Comparison of ENCODE assay signal across 8 mouse cellular contexts in the genomic region with DNA sequence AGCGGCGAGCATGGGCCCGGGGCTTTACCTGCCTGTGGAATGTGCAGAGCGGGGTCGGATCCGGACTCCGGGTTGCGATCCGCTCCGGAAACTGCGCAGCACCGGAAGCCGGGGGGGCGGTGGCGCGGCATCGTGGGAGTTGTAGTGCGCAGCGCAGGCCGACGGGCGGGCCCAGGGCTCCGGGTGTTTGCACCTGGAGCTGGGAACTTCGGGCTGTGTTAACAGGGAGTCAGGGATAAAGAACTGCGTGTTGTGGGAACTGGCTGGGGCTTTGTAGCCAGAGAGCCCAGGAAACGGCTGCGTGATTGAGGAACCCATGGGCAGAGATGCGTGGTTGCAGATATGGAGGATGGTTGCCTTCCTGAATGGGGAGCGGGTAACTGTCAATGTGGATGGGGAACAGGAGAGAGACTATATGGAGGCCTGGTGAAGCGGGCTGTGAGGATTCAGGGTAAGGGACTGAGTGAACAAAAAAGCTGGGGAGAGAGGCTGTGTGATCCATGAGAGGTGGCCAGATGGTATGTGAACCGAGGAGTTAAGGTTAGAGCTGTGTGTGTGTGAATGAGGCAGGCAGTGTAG. TPM values are rescaled to one million over a fixed set of nuclear protein-coding genes. Genes with fewer than 3 reads are reported as not detected.
DNase-seq lines count a peak whose midpoint lies in the region; ATAC-seq and TF ChIP-seq lines count a peak whose summit lies in the region.

Prdm15 (minus strand) TSS at position 110 of the 579 bp plus-strand sequence.

- peak within 1 kb of the TSS; percentile 100 for H3K27ac ChIP-seq in heart, embryonic 13.5 days (replicated peaks)
- peak within 1 kb of the TSS; percentile 98 for H3K27ac ChIP-seq in kidney, postnatal 0 days
- H3K27ac ChIP-seq in liver, adult 2 months (replicated peaks; ENCODE audit: insufficient read depth, low read depth, low read length) = peak within 1 kb of the TSS; percentile 82
- H3K27ac ChIP-seq in stomach, embryonic 14.5 days (ENCODE audit: low read length) = peak within 1 kb of the TSS; percentile 98

- ATAC-seq in heart, embryonic 13.5 days (ENCODE audit: extremely low read depth, insufficient number of reproducible peaks, low FRiP score, low TSS enrichment) = peak; percentile 62; the same call in 1 of the 2 replicates
- ATAC-seq in kidney, postnatal 0 days (replicated peaks; ENCODE audit: low FRiP score, low read depth) = peak; percentile 85
- peak; percentile 62 for ATAC-seq in monocyte, adult 5-6 weeks (replicated peaks; ENCODE audit: insufficient number of reproducible peaks, low FRiP score, low TSS enrichment, poor library complexity, severe bottlenecking)
- ATAC-seq in stomach, embryonic 14.5 days (ENCODE audit: insufficient number of reproducible peaks, insufficient read depth, low FRiP score, low read depth) = peak; percentile 85

- peaks cover 48% of the 10 kb centered on the region for H3K4me1 ChIP-seq in erythroblast, embryonic 14.5 days (ENCODE audit: control insufficient read depth)
- H3K4me1 ChIP-seq in heart, embryonic 13.5 days = peaks cover 36% of the 10 kb centered on the region
- H3K4me1 ChIP-seq in kidney, postnatal 0 days (replicated peaks; ENCODE audit: insufficient read depth, low read length) = peaks cover 11% of the 10 kb centered on the region; the same call in 1 of the 2 replicates
- peaks cover 9% of the 10 kb centered on the region for H3K4me1 ChIP-seq in liver, adult 2 months (ENCODE audit: control insufficient read depth, insufficient read depth, low read length)
- H3K4me1 ChIP-seq in stomach, embryonic 14.5 days (ENCODE audit: control insufficient read depth, insufficient read depth, low read length) = peaks cover 10% of the 10 kb centered on the region; the same call in 1 of the 2 replicates

- peak; percentile 91 for DNase-seq in CD4-positive, CD25-positive, alpha-beta regulatory T cell, adult 2 months (ENCODE audit: low read depth, low spot score)
- DNase-seq in brain, embryonic 18.5 days (ENCODE audit: low read depth, low spot score) = peak; percentile 63
- peak; percentile 90 for DNase-seq in kidney, postnatal 0 days (ENCODE audit: low spot score)
- DNase-seq in liver, adult 2 months (ENCODE audit: extremely low read depth, low read depth, low spot score) = peak; percentile 71

- H3K9ac ChIP-seq in heart, embryonic 13.5 days = peak within 1 kb of the TSS; percentile 100
- H3K9ac ChIP-seq in kidney, postnatal 0 days (ENCODE audit: low read depth, low read length) = peak within 1 kb of the TSS; percentile 96
- H3K9ac ChIP-seq in liver, adult 2 months (ENCODE audit: low read depth, low read length) = peak within 1 kb of the TSS; percentile 91
- peak within 1 kb of the TSS; percentile 94 for H3K9ac ChIP-seq in stomach, embryonic 14.5 days (replicated peaks; ENCODE audit: low read depth, low read length)

- under 1% methylated on average over 31 of the region's 31 CpGs for WGBS in heart, embryonic 13.5 days
- under 1% methylated on average over 31 of the region's 31 CpGs for WGBS in kidney, postnatal 0 days
- 2% methylated on average over 30 of the region's 31 CpGs for WGBS in liver, adult 2 months
- under 1% methylated on average over 31 of the region's 31 CpGs for WGBS in stomach, embryonic 14.5 days

- no peaks in the 10 kb centered on the region for H3K9me3 ChIP-seq in erythroblast, embryonic 14.5 days (ENCODE audit: control insufficient read depth, low read length)
- H3K9me3 ChIP-seq in heart, embryonic 13.5 days = no peaks in the 10 kb centered on the region
- no peaks in the 10 kb centered on the region for H3K9me3 ChIP-seq in kidney, postnatal 0 days (replicated peaks; ENCODE audit: low read length)
- no peaks in the 10 kb centered on the region for H3K9me3 ChIP-seq in stomach, embryonic 14.5 days (ENCODE audit: control insufficient read depth, low read depth, low read length)

- peak; percentile 40; the same call in 1 of the 2 replicates for TF ChIP-seq POLR2A in liver, adult 2 months (IDR thresholded peaks at IDR 0.05; ENCODE audit: extremely low read depth, insufficient read depth, low read length)

- peaks cover 21% of the 10 kb centered on the region for H3K36me3 ChIP-seq in erythroblast, embryonic 14.5 days (ENCODE audit: control insufficient read depth)
- H3K36me3 ChIP-seq in heart, embryonic 13.5 days = peaks cover 6% of the 10 kb centered on the region
- H3K36me3 ChIP-seq in kidney, postnatal 0 days (ENCODE audit: insufficient read depth, low read length) = 0 out of 2 replicates have a peak, but pooled peaks cover 5% of the 10 kb centered on the region
- H3K36me3 ChIP-seq in liver, adult 2 months (ENCODE audit: control insufficient read depth, insufficient read depth, low read length) = peaks cover under 1% of the 10 kb centered on the region; the same call in 1 of the 2 replicates
- H3K36me3 ChIP-seq in stomach, embryonic 14.5 days (ENCODE audit: control insufficient read depth, insufficient read depth, low read length) = no peaks in the 10 kb centered on the region; the same call in 1 of the 2 replicates

- H3K27me3 ChIP-seq in erythroblast, embryonic 14.5 days (ENCODE audit: control insufficient read depth) = no peaks in the 10 kb centered on the region
- H3K27me3 ChIP-seq in heart, embryonic 13.5 days (replicated peaks) = no peaks in the 10 kb centered on the region
- no peaks in the 10 kb centered on the region for H3K27me3 ChIP-seq in kidney, postnatal 0 days (ENCODE audit: insufficient read depth, low read length)
- no peaks in the 10 kb centered on the region for H3K27me3 ChIP-seq in liver, adult 2 months (ENCODE audit: control insufficient read depth, insufficient read depth, low read length)
- no peaks in the 10 kb centered on the region for H3K27me3 ChIP-seq in stomach, embryonic 14.5 days (ENCODE audit: control insufficient read depth, insufficient read depth, low read length)

- peak within 1 kb of the TSS; percentile 82 for H3K4me2 ChIP-seq in heart, embryonic 13.5 days
- peak within 1 kb of the TSS; percentile 70 for H3K4me2 ChIP-seq in kidney, postnatal 0 days (ENCODE audit: low read length)
- H3K4me2 ChIP-seq in stomach, embryonic 14.5 days (replicated peaks; ENCODE audit: low read depth, low read length) = peak within 1 kb of the TSS; percentile 63

- peak within 1 kb of the TSS; percentile 82 for H3K4me3 ChIP-seq in erythroblast, embryonic 14.5 days (replicated peaks)
- H3K4me3 ChIP-seq in heart, embryonic 13.5 days = peak within 1 kb of the TSS; percentile 96
- H3K4me3 ChIP-seq in kidney, postnatal 0 days (replicated peaks; ENCODE audit: low read depth, low read length) = peak within 1 kb of the TSS; percentile 79
- peak within 1 kb of the TSS; percentile 84 for H3K4me3 ChIP-seq in liver, adult 2 months (ENCODE audit: insufficient read depth, low read depth, low read length)
- peak within 1 kb of the TSS; percentile 65 for H3K4me3 ChIP-seq in stomach, embryonic 14.5 days (ENCODE audit: low read depth, low read length)

- peaks cover 2% of the 10 kb centered on the region; the same call in 1 of the 2 replicates for H3K79me2 ChIP-seq in liver, adult 2 months (ENCODE audit: control insufficient read depth, insufficient read depth, low read length)

- TF ChIP-seq CTCF in kidney, postnatal 0 days (IDR thresholded peaks at IDR 0.05; ENCODE audit: low read depth) = no peak
- TF ChIP-seq CTCF in liver, adult 2 months (IDR thresholded peaks at IDR 0.05; ENCODE audit: low read depth, low read length) = no peak

RNA-seq across cellular contexts. Expression of gene Prdm15, which starts in this region (rescaled TPM):
- 0.02 and 0.03 TPM in 2 replicates for polyA plus RNA-seq in erythroblast, embryonic 14.5 days (2012)
- polyA plus RNA-seq in heart, embryonic 13.5 days (2015; fragmentation: Nextera tagmentation; extraction: Ambion mirVana) = 4.9 and 6.2 TPM in 2 replicates
- polyA plus RNA-seq in kidney, postnatal 0 days (2015; fragmentation: Nextera tagmentation; extraction: Ambion mirVana) = 4.3 and 4.4 TPM in 2 replicates
- total RNA-seq in liver, adult 2 months (2014; rRNA removed) = 3.0 and 4.9 TPM in 2 replicates
- 2.8 and 6.2 TPM in 2 replicates for polyA plus RNA-seq in liver, adult 2 months (2012; rRNA removed)
- total RNA-seq in monocyte, adult 5-6 weeks (2017) = 10.3 to 24.3 TPM (median 22.0 TPM) in 3 replicates
- 11.0 and 11.6 TPM in 2 replicates for polyA plus RNA-seq in stomach, embryonic 14.5 days (2014; fragmentation: Nextera tagmentation; extraction: Ambion mirVana)

Comparison
In these comparisons a context has a peak if more than half of its experiments do, and no peak if none do; other contexts are left out.
1. Peak in every context shown above with its lines: DNase-seq, ATAC-seq, H3K4me3 ChIP-seq and H3K27ac ChIP-seq.